Mouse (Mus musculus) thymus, adult 18-20 months (tissue): ENCODE measurements around the gene Acvrl1.
"Not testable (repeated sequence)": the region's sequence is repeated elsewhere in the genome, so short reads cannot be mapped to it uniquely, and the experiment has no call there.

Source experiments
- DNase-seq, 2 experiments: peaks; one replicate each; pipeline ENCODE4 v3.0.0; 2022; ENCODE audit warnings: mixed read lengths in 2 of 2

The Acvrl1 gene

GRCm38 (mm10) chr15:101113176-101113575 is 15.1 kb upstream of the Acvrl1 start:
- DNase-seq: peak in 1 of 2 experiments; percentile 29

- not testable (repeated sequence) for DNase-seq
These were observed 14.5 kb upstream of the Acvrl1 start for GRCm38 (mm10) chr15:101113778-101114177.

GRCm38 (mm10) chr15:101115511-101116110 is 12.7 kb upstream of the Acvrl1 start, which contains the start of gene Ankrd33:
Gene Ankrd33, plus strand, starts transcription at chr15:101115755.
- DNase-seq: no peak

- no peak for DNase-seq
These were observed 9.8 kb upstream of the Acvrl1 start for GRCm38 (mm10) chr15:101118399-101119125.

GRCm38 (mm10) chr15:101121411-101122289 is 6.7 kb upstream of the Acvrl1 start:
- no peak for DNase-seq

- no peak for DNase-seq
These were observed 6.1 kb upstream of the Acvrl1 start for GRCm38 (mm10) chr15:101122290-101122589.

- no peak for DNase-seq
These were observed 5.1 kb upstream of the Acvrl1 start for GRCm38 (mm10) chr15:101123202-101123601.

GRCm38 (mm10) chr15:101125561-101125960 is 2.8 kb upstream of the Acvrl1 start:
- no peak for DNase-seq

- DNase-seq: no peak
These were observed 1.3 kb upstream of the Acvrl1 start for GRCm38 (mm10) chr15:101126876-101127544.

GRCm38 (mm10) chr15:101129412-101129811 is 1.1 kb downstream of the Acvrl1 start:
- DNase-seq: no peak

- no peak for DNase-seq
These were observed 3.2 kb downstream of the Acvrl1 start for GRCm38 (mm10) chr15:101131498-101131897.

- no peak for DNase-seq
These were observed 3.7 kb downstream of the Acvrl1 start for GRCm38 (mm10) chr15:101132041-101132440.

GRCm38 (mm10) chr15:101132761-101133160 is 4.4 kb downstream of the Acvrl1 start:
- DNase-seq: no peak

- no peak for DNase-seq
These were observed 5.8 kb downstream of the Acvrl1 start for GRCm38 (mm10) chr15:101133993-101134704.

- DNase-seq: peak in 1 of 2 experiments; percentile 55
These were observed 7.1 kb downstream of the Acvrl1 start for GRCm38 (mm10) chr15:101135405-101135804.

GRCm38 (mm10) chr15:101137455-101137854 is 9.1 kb downstream of the Acvrl1 start:
- no peak for DNase-seq

- no peak for DNase-seq
These were observed 10.4 kb downstream of the Acvrl1 start for GRCm38 (mm10) chr15:101138675-101139074.

- DNase-seq: no peak
These were observed 11.6 kb downstream of the Acvrl1 start for GRCm38 (mm10) chr15:101139885-101140284.

- no peak for DNase-seq
These were observed 12.3 kb downstream of the Acvrl1 start for GRCm38 (mm10) chr15:101140587-101140986.

- DNase-seq: peak in 1 of 2 experiments; percentile 51
These were observed 12.8 kb downstream of the Acvrl1 start for GRCm38 (mm10) chr15:101141061-101141541.

GRCm38 (mm10) chr15:101142672-101143071 is 14.3 kb downstream of the Acvrl1 start:
- DNase-seq: no peak

GRCm38 (mm10) chr15:101143494-101143893 is 15.2 kb downstream of the Acvrl1 start:
- no peak for DNase-seq
